Mouse (Mus musculus): Measurements from ENCODE around the gene Ccdc62. TPM values are rescaled to one million over a fixed set of nuclear protein-coding genes. Genes with fewer than 3 reads are reported as not detected.

Gene Ccdc62
- polyA plus RNA-seq, 1 experiment from 2014 or later, result 4.6 TPM

- DNase-seq (ENCODE audit: low spot score, missing footprints) (no peak), ATAC-seq (ENCODE audit: low FRiP score) (no peak)
- Histone ChIP-seq H3K27me3 (ENCODE audit: control insufficient read depth, insufficient read depth, low read length) (no peaks in the 10 kb centered on the region), H3K36me3 (ENCODE audit: control insufficient read depth, insufficient read depth, low read length) (peaks cover 32% of the 10 kb centered on the region), H3K9ac (ENCODE audit: low read length) (no peak overlapping the region), H3K27ac (ENCODE audit: low read depth, low read length) (peak overlapping the region; percentile 82), H3K4me1 (ENCODE audit: control insufficient read depth, insufficient read depth, low read length) (peaks cover 48% of the 10 kb centered on the region), H3K9me3 (ENCODE audit: control insufficient read depth, low read length) (no peaks in the 10 kb centered on the region), H3K4me3 (ENCODE audit: low read depth, low read length) (no peak overlapping the region), H3K4me2 (no peak overlapping the region)
- WGBS, result 94% methylated on average over 8 of the region's 8 CpGs
These were observed 79.6 kb downstream of the Ccdc62 start for GRCm38 (mm10) chr5:124010077-124010476.

DNA sequence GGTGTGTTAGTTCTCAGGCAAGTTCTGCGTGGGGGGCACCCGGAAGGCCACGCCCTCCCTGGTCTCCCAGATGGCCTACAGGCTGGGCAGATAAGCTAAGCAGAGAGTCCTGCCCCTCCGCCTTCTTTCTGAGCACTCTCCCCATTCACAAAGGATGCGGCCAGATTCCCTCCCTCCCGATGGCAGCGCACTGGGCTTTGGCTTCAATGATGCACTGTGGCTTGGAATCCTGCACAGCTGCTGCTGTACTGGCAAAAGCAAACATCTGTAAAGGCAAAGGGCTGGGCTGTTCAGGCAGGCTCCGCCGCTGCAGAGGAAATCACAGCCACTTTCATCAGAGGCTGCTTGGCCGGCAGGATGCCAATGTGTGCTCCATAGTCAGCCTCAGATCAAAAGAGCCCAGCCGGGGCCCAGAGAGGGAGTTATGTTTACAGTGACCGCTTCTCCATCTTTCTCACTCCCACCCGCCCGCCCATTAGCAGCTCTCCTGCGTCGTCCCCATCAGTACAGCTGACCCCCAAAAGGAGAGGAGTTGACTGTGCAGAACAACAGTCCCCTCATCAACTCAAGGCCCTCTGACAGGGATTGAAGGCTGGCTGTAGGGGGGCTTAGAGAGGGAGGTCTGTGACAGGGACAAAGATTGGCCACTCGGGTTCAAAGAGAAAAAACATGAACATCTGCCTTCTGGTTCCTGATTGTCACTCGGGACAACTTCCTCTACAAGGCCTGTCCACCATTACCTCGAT is 80.6 kb downstream of the Ccdc62 start:
- Histone ChIP-seq H3K4me1 (ENCODE audit: control insufficient read depth, insufficient read depth, low read length) (peaks cover 51% of the 10 kb centered on the region), H3K9me3 (ENCODE audit: control insufficient read depth, low read length) (no peaks in the 10 kb centered on the region), H3K9ac (ENCODE audit: low read length) (peak overlapping the region; percentile 47), H3K27ac (ENCODE audit: low read depth, low read length) (peak overlapping the region; percentile 82), H3K4me3 (ENCODE audit: low read depth, low read length) (no peak overlapping the region), H3K27me3 (ENCODE audit: control insufficient read depth, insufficient read depth, low read length) (no peaks in the 10 kb centered on the region), H3K4me2 (peak overlapping the region; percentile 22), H3K36me3 (ENCODE audit: control insufficient read depth, insufficient read depth, low read length) (peaks cover 26% of the 10 kb centered on the region; the same call in 1 of the 2 replicates)
- 6% methylated on average over 19 of the region's 19 CpGs for WGBS
- ATAC-seq (ENCODE audit: low FRiP score), result peak; percentile 72
- DNase-seq (ENCODE audit: low spot score, missing footprints), result peak; percentile 94

GRCm38 (mm10) chr5:124011927-124012326 is 81.4 kb downstream of the Ccdc62 start:
- DNase-seq (ENCODE audit: low spot score, missing footprints) (no peak), ATAC-seq (ENCODE audit: low FRiP score) (no peak)
- Histone ChIP-seq H3K4me1 (ENCODE audit: control insufficient read depth, insufficient read depth, low read length) (peaks cover 54% of the 10 kb centered on the region), H3K9me3 (ENCODE audit: control insufficient read depth, low read length) (no peaks in the 10 kb centered on the region), H3K9ac (ENCODE audit: low read length) (peak overlapping the region; percentile 34; the same call in 1 of the 2 replicates), H3K36me3 (ENCODE audit: control insufficient read depth, insufficient read depth, low read length) (peaks cover 19% of the 10 kb centered on the region; the same call in 1 of the 2 replicates), H3K4me3 (ENCODE audit: low read depth, low read length) (no peak overlapping the region), H3K4me2 (peak overlapping the region; percentile 31), H3K27ac (ENCODE audit: low read depth, low read length) (peak overlapping the region; percentile 82), H3K27me3 (ENCODE audit: control insufficient read depth, insufficient read depth, low read length) (no peaks in the 10 kb centered on the region)
- WGBS, result 14% methylated on average over 8 of the region's 8 CpGs

GRCm38 (mm10) chr5:124012885-124013284 is 82.4 kb downstream of the Ccdc62 start:
- H3K36me3 ChIP-seq (ENCODE audit: control insufficient read depth, insufficient read depth, low read length), result peaks cover 15% of the 10 kb centered on the region; the same call in 1 of the 2 replicates
- no peaks in the 10 kb centered on the region for H3K27me3 ChIP-seq (ENCODE audit: control insufficient read depth, insufficient read depth, low read length)
- H3K9ac ChIP-seq (ENCODE audit: low read length), result no peak overlapping the region
- 80% methylated on average over 10 of the region's 10 CpGs for WGBS
- no peak for ATAC-seq (ENCODE audit: low FRiP score)
- H3K4me1 ChIP-seq (ENCODE audit: control insufficient read depth, insufficient read depth, low read length), result peaks cover 62% of the 10 kb centered on the region
- H3K27ac ChIP-seq (ENCODE audit: low read depth, low read length), result peak overlapping the region; percentile 82; the same call in 1 of the 2 replicates
- H3K4me3 ChIP-seq (ENCODE audit: low read depth, low read length), result no peak overlapping the region
- H3K4me2 ChIP-seq, result no peak overlapping the region
- no peak for DNase-seq (ENCODE audit: low spot score, missing footprints)
- H3K9me3 ChIP-seq (ENCODE audit: control insufficient read depth, low read length), result no peaks in the 10 kb centered on the region

DNA sequence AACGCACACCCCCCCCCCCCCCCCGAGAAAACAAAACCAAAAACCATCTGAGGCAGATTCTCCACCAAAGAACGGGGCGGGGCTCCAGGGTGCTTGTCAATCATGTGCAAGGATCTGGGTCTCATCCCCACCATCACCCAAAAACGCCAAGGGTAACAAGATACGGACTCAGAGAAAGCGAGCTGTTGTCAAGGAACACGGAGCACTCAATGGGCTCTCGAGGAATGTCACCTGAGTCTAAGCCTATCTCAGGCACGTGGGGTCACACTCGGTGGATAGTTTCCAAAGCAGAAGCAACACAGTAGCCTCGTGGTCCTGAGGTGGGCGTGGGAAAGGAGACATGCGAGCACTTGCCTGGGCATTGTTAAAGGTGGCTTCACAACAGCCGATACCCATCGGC is 83.3 kb downstream of the Ccdc62 start:
- Histone ChIP-seq H3K4me3 (ENCODE audit: low read depth, low read length) (no peak overlapping the region), H3K4me2 (no peak overlapping the region), H3K9me3 (ENCODE audit: control insufficient read depth, low read length) (no peaks in the 10 kb centered on the region), H3K36me3 (ENCODE audit: control insufficient read depth, insufficient read depth, low read length) (peaks cover 13% of the 10 kb centered on the region; the same call in 1 of the 2 replicates), H3K4me1 (ENCODE audit: control insufficient read depth, insufficient read depth, low read length) (peaks cover 62% of the 10 kb centered on the region), H3K9ac (ENCODE audit: low read length) (no peak overlapping the region), H3K27ac (ENCODE audit: low read depth, low read length) (no peak overlapping the region), H3K27me3 (ENCODE audit: control insufficient read depth, insufficient read depth, low read length) (no peaks in the 10 kb centered on the region)
- WGBS, result 82% methylated on average over 15 of the region's 16 CpGs
- ATAC-seq (ENCODE audit: low FRiP score) (no peak), DNase-seq (ENCODE audit: low spot score, missing footprints) (no peak)

DNA sequence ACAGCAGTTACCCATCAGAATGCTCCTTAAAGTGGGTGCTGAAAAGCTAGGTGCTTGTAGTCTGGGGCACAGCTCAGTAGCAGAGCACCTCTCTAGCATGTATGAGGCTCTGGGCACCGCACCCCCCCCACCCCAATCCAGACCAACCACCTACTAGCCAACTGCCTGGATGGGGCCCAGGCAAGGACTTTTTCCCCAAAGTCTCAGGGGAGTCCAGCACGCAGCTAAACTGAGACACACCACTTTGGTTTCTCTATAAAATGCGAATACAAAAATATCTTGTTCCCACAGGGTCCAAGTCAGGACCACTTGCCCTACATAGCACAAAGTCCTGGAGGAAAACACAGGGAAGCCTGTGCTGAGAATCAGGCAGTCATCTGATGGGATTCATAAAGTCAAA is 83.7 kb downstream of the Ccdc62 start:
- no peak overlapping the region for H3K9ac ChIP-seq (ENCODE audit: low read length)
- 78% methylated on average over 3 of the region's 3 CpGs for WGBS
- no peak overlapping the region for H3K27ac ChIP-seq (ENCODE audit: low read depth, low read length)
- no peak overlapping the region for H3K4me2 ChIP-seq
- H3K36me3 ChIP-seq (ENCODE audit: control insufficient read depth, insufficient read depth, low read length), result peaks cover 8% of the 10 kb centered on the region; the same call in 1 of the 2 replicates
- peaks cover 62% of the 10 kb centered on the region for H3K4me1 ChIP-seq (ENCODE audit: control insufficient read depth, insufficient read depth, low read length)
- no peak overlapping the region for H3K4me3 ChIP-seq (ENCODE audit: low read depth, low read length)
- no peak for DNase-seq (ENCODE audit: low spot score, missing footprints)
- no peak for ATAC-seq (ENCODE audit: low FRiP score)
- H3K27me3 ChIP-seq (ENCODE audit: control insufficient read depth, insufficient read depth, low read length), result no peaks in the 10 kb centered on the region
- no peaks in the 10 kb centered on the region for H3K9me3 ChIP-seq (ENCODE audit: control insufficient read depth, low read length)

GRCm38 (mm10) chr5:124014791-124015251 is 84.3 kb downstream of the Ccdc62 start:
- H3K9me3 ChIP-seq (ENCODE audit: control insufficient read depth, low read length), result no peaks in the 10 kb centered on the region
- no peak overlapping the region for H3K27ac ChIP-seq (ENCODE audit: low read depth, low read length)
- no peak overlapping the region for H3K4me2 ChIP-seq
- no peaks in the 10 kb centered on the region for H3K27me3 ChIP-seq (ENCODE audit: control insufficient read depth, insufficient read depth, low read length)
- 22% methylated on average over 11 of the region's 11 CpGs for WGBS
- H3K4me3 ChIP-seq (ENCODE audit: low read depth, low read length), result no peak overlapping the region
- H3K4me1 ChIP-seq (ENCODE audit: control insufficient read depth, insufficient read depth, low read length), result peaks cover 66% of the 10 kb centered on the region
- no peak for ATAC-seq (ENCODE audit: low FRiP score)
- no peak overlapping the region for H3K9ac ChIP-seq (ENCODE audit: low read length)
- DNase-seq (ENCODE audit: low spot score, missing footprints), result no peak
- peaks cover 6% of the 10 kb centered on the region; the same call in 1 of the 2 replicates for H3K36me3 ChIP-seq (ENCODE audit: control insufficient read depth, insufficient read depth, low read length)

GRCm38 (mm10) chr5:124015727-124016126 is 85.2 kb downstream of the Ccdc62 start:
- Histone ChIP-seq H3K9ac (ENCODE audit: low read length) (no peak overlapping the region), H3K27ac (ENCODE audit: low read depth, low read length) (no peak overlapping the region), H3K27me3 (ENCODE audit: control insufficient read depth, insufficient read depth, low read length) (no peaks in the 10 kb centered on the region), H3K9me3 (ENCODE audit: control insufficient read depth, low read length) (no peaks in the 10 kb centered on the region), H3K4me2 (no peak overlapping the region), H3K4me3 (ENCODE audit: low read depth, low read length) (no peak overlapping the region), H3K4me1 (ENCODE audit: control insufficient read depth, insufficient read depth, low read length) (peaks cover 59% of the 10 kb centered on the region), H3K36me3 (ENCODE audit: control insufficient read depth, insufficient read depth, low read length) (no peaks in the 10 kb centered on the region)
- WGBS, result 84% methylated on average over 2 of the region's 2 CpGs
- ATAC-seq (ENCODE audit: low FRiP score) (no peak), DNase-seq (ENCODE audit: low spot score, missing footprints) (no peak)

GRCm38 (mm10) chr5:124016291-124016821 is 85.9 kb downstream of the Ccdc62 start:
- Histone ChIP-seq H3K4me3 (ENCODE audit: low read depth, low read length) (no peak overlapping the region), H3K9me3 (ENCODE audit: control insufficient read depth, low read length) (no peaks in the 10 kb centered on the region), H3K27ac (ENCODE audit: low read depth, low read length) (no peak overlapping the region), H3K4me1 (ENCODE audit: control insufficient read depth, insufficient read depth, low read length) (peaks cover 53% of the 10 kb centered on the region), H3K9ac (ENCODE audit: low read length) (no peak overlapping the region), H3K36me3 (ENCODE audit: control insufficient read depth, insufficient read depth, low read length) (no peaks in the 10 kb centered on the region), H3K4me2 (no peak overlapping the region), H3K27me3 (ENCODE audit: control insufficient read depth, insufficient read depth, low read length) (no peaks in the 10 kb centered on the region)
- WGBS, result 87% methylated on average over 7 of the region's 7 CpGs
- no peak for DNase-seq (ENCODE audit: low spot score, missing footprints)
- no peak for ATAC-seq (ENCODE audit: low FRiP score)

Data from midbrain, embryonic 11.5 days (tissue).